Mouse (Mus musculus) c-Kit-positive CD71-negative TER-119-negative erythroid progenitor cells, embryonic 14.5 days (primary cell): Measurements from ENCODE around the gene Rsph1.

Experiments
- DNase-seq: peaks from one replicate; pipeline ENCODE4 v3.0.0-alpha.2; 2013; ENCODE audit warnings: low read depth

The Rsph1 gene

GRCm38 (mm10) chr17:31276922-31277918, at the start of gene Rsph1:
Gene Rsph1 (minus strand): TSS chr17:31277383.
- no peak for DNase-seq

- peak; percentile 58 for DNase-seq
These were observed 49.2 kb upstream of the Rsph1 start for GRCm38 (mm10) chr17:31326220-31326852.

- peak; percentile 58 for DNase-seq
These were observed 48.5 kb upstream of the Rsph1 start for GRCm38 (mm10) chr17:31325451-31326219.

GRCm38 (mm10) chr17:31324227-31324626, 47.0 kb upstream of the Rsph1 start:
- no peak for DNase-seq

- DNase-seq: no peak
These were observed 46.2 kb upstream of the Rsph1 start for GRCm38 (mm10) chr17:31323379-31323778.

GRCm38 (mm10) chr17:31322446-31322845, 45.3 kb upstream of the Rsph1 start:
- DNase-seq: no peak

GRCm38 (mm10) chr17:31321425-31321824, 44.2 kb upstream of the Rsph1 start:
- no peak for DNase-seq

GRCm38 (mm10) chr17:31318906-31319767, 42.0 kb upstream of the Rsph1 start:
- no peak for DNase-seq

- no peak for DNase-seq
These were observed 40.5 kb upstream of the Rsph1 start for GRCm38 (mm10) chr17:31317521-31318272.

GRCm38 (mm10) chr17:31316998-31317397, 39.8 kb upstream of the Rsph1 start:
- DNase-seq: no peak

GRCm38 (mm10) chr17:31315993-31316392, 38.8 kb upstream of the Rsph1 start:
- no peak for DNase-seq

GRCm38 (mm10) chr17:31315046-31315792, 38.0 kb upstream of the Rsph1 start:
- no peak for DNase-seq

- DNase-seq: no peak
These were observed 35.5 kb upstream of the Rsph1 start for GRCm38 (mm10) chr17:31312648-31313047.

GRCm38 (mm10) chr17:31311047-31311446, 33.9 kb upstream of the Rsph1 start:
- no peak for DNase-seq

GRCm38 (mm10) chr17:31309281-31309793, 32.2 kb upstream of the Rsph1 start:
- DNase-seq: no peak

GRCm38 (mm10) chr17:31308291-31308816, 31.2 kb upstream of the Rsph1 start:
- DNase-seq: no peak

- DNase-seq: no peak
These were observed 30.6 kb upstream of the Rsph1 start for GRCm38 (mm10) chr17:31307756-31308155.

- DNase-seq: no peak
These were observed 28.6 kb upstream of the Rsph1 start for GRCm38 (mm10) chr17:31305776-31306120.
